Mouse (Mus musculus): ENCODE measurements at regions not wholly inside any gene's neighbourhood (a gene's known extent, or its start where the extent isn't known, plus 50 kb on each side); places are given as distances from the start of the nearest gene placed in this dataset.

DNA sequence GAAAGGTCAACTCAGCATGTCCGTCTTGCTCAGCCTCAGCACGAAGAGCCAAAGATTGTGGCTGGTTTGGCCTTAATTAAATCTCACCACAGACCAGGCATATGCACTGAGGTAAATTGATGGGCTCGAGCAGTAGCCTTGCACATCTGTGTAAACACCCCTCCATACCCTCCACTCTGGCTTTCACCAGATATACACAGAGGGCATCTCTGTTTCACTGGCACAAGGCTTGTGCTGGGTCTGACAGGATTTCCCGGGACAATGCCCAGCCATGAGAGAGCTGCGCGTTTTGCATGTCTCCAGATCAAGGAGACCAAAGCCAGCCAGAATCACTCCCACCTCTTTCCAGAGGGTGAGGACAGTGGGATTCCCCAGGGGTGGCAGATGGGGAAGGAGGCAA, 52.5 kb upstream of the Ret start:
- Histone ChIP-seq H3K27ac (no peak overlapping the region), H3K36me3 (ENCODE audit: control insufficient read depth, insufficient read depth, low read length) (no peaks in the 10 kb centered on the region), H3K9ac (ENCODE audit: low read depth, low read length) (no peak overlapping the region), H3K4me1 (ENCODE audit: control insufficient read depth, insufficient read depth, low read length) (no peaks in the 10 kb centered on the region), H3K27me3 (ENCODE audit: control insufficient read depth, insufficient read depth, low read length) (no peaks in the 10 kb centered on the region), H3K4me3 (no peak overlapping the region), H3K79me2 (replicated peaks; ENCODE audit: control insufficient read depth, insufficient read depth, low read length) (no peaks in the 10 kb centered on the region)
- intact Hi-C loops (cut with DNase I) = no loop called here
- TF ChIP-seq CTCF (IDR thresholded peaks at IDR 0.05) = no peak
- TF ChIP-seq POLR2A (IDR thresholded peaks at IDR 0.05; ENCODE audit: insufficient read depth, low read depth, low read length) = no peak
- 87% methylated on average over 6 of the region's 6 CpGs for WGBS
- no peak for DNase-seq

Data from heart, adult 2 months (tissue).